Mouse (Mus musculus) embryonic stem cell, embryonic (primary cell): ENCODE data around the gene Olfr525.

Experiments used
- CTCF ChIA-PET, 4 experiments: fragments of 300-600 bp in 2 of 4; fragments of 350-600 bp in 2 of 4; sonication (Branson Sonifier 250); formaldehyde crosslinking; loops; one replicate each; lab custom pipeline; 2022; ENCODE audit warnings: inconsistent platforms in 2 of 4; lab: Charles Lee
- POLR2A ChIA-PET, 4 experiments: fragments of 300-600 bp in 2 of 4; fragments of 350-600 bp in 2 of 4; sonication (Branson Sonifier 250); formaldehyde crosslinking; loops; one replicate each; lab custom pipeline; 2022; ENCODE audit warnings: antibody characterized with exemption in 4 of 4, inconsistent platforms in 1 of 4; lab: Charles Lee

Olfr525 gene

GRCm38 (mm10) chr7:140320558-140320957, at the start of gene Olfr525:
Olfr525 (plus strand) TSS chr7:140320858.
- POLR2A ChIA-PET = no interaction called here
- CTCF ChIA-PET = no interaction called here

- POLR2A ChIA-PET = no interaction called here
- CTCF ChIA-PET = no interaction called here
Observed at GRCm38 (mm10) chr7:140295746-140296145, 24.9 kb upstream of the Olfr525 start.

- ChIA-PET POLR2A (no interaction called here), CTCF (no interaction called here)
Observed at GRCm38 (mm10) chr7:140296876-140297275, 23.8 kb upstream of the Olfr525 start.

- POLR2A ChIA-PET = no interaction called here
Observed at GRCm38 (mm10) chr7:140299416-140299815, 21.2 kb upstream of the Olfr525 start.

GRCm38 (mm10) chr7:140319861-140320385, 735 bp upstream of the Olfr525 start:
- ChIA-PET CTCF (no interaction called here), POLR2A (no interaction called here)

More at GRCm38 (mm10) chr7:140299416-140299815, 21.2 kb upstream of the Olfr525 start:
- CTCF ChIA-PET = no interaction called here

- ChIA-PET CTCF (no interaction called here), POLR2A (interaction anchor here in 1 of 4 experiments (0.6 kb wide), 1 partner anchor 90 kb away, joined by 3 read pairs; no protein-coding TSS in a partner anchor)
Observed at GRCm38 (mm10) chr7:140321135-140321534, 477 bp downstream of the Olfr525 start.

GRCm38 (mm10) chr7:140329766-140330304, 9.2 kb downstream of the Olfr525 start:
- POLR2A ChIA-PET = no interaction called here
- CTCF ChIA-PET = no interaction called here

GRCm38 (mm10) chr7:140333717-140334116, 13.1 kb downstream of the Olfr525 start, which contains the start of gene Olfr527:
Olfr527 (plus strand) TSS chr7:140334017.
- POLR2A ChIA-PET = no interaction called here
- CTCF ChIA-PET = no interaction called here

GRCm38 (mm10) chr7:140361571-140361970, 40.9 kb downstream of the Olfr525 start, which contains the start of gene Olfr60:
Olfr60 (minus strand) TSS chr7:140361671.
- CTCF ChIA-PET = no interaction called here
- POLR2A ChIA-PET = no interaction called here

GRCm38 (mm10) chr7:140374300-140374699, 53.6 kb downstream of the Olfr525 start:
- ChIA-PET CTCF (interaction anchor here in 1 of 4 experiments (0.6 kb wide), 1 partner anchor 511 kb away, joined by 5 read pairs; no protein-coding TSS in a partner anchor), POLR2A (no interaction called here)

- CTCF ChIA-PET = no interaction called here
- POLR2A ChIA-PET = no interaction called here
Observed at GRCm38 (mm10) chr7:140376231-140376630, 55.6 kb downstream of the Olfr525 start, which contains the start of gene Olfr530. Olfr530 (minus strand) TSS chr7:140376331.

- CTCF ChIA-PET = no interaction called here
- POLR2A ChIA-PET = no interaction called here
Observed at GRCm38 (mm10) chr7:140376911-140377310, 56.3 kb downstream of the Olfr525 start.
